Mouse (Mus musculus) ovary, postnatal 36 days (tissue): ENCODE results near the gene Cidec.

ENCODE experiments used
- DNase-seq: peaks from one replicate; pipeline ENCODE4 v3.0.0; 2022; ENCODE audit warnings: low spot score, mixed read lengths

Cidec gene

GRCm38 (mm10) chr6:113444207-113444965, 8.8 kb upstream of the Cidec start:
- DNase-seq: no peak

GRCm38 (mm10) chr6:113443091-113443490, 7.5 kb upstream of the Cidec start:
- no peak for DNase-seq

DNA sequence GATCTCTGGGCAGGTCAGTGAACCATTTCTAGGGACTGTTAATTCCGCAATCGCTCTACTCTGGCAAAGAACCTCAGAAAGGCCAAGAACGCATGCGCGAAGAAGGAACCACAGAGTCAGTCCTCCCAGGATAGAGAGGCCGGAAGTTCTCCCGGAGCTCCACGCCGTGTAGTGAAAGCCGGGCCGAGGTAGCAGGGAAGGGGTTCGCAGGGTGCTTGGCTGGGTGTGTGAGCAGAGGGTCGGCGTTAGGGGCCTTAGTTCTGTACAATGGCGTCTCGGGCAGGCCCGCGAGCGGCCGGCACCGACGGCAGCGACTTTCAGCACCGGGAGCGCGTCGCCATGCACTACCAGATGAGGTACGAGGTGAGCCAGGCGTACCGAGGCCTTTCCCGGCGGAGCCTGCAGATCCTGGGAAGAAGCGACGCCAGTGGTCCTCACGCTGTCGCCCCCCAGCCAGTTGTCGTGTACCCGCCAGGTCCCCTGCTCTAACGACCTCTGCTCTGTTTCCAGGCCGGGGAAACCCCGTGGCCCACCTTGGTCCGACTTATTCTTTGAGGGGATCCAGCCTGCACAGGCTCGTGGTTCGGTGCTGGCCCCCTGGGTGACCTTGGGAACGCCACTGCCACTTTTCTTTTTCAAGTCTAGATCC, 7.0 kb upstream of the Cidec start, which contains the start of gene Jagn1:
Gene Jagn1, plus strand, starts transcription at position 128 of the 649 bp plus-strand sequence.
- DNase-seq: peak; percentile 90

DNA sequence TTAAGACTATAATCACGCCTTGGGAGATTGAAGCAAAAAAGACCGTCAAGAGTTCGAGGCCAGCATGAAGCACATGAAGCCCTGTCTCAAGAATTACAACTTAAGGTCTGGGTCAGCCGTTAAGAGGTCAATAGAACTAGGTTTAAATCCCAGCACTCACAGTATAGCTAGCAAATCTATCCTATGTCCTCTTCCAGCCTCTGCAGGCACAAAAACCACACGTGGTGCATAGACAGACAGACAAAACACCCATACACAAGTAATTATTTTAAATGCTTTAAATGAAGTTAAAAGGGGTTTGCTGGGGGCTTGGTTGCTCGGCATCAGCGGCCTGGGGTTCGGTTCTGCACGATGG, 6.5 kb upstream of the Cidec start:
- DNase-seq: no peak

DNA sequence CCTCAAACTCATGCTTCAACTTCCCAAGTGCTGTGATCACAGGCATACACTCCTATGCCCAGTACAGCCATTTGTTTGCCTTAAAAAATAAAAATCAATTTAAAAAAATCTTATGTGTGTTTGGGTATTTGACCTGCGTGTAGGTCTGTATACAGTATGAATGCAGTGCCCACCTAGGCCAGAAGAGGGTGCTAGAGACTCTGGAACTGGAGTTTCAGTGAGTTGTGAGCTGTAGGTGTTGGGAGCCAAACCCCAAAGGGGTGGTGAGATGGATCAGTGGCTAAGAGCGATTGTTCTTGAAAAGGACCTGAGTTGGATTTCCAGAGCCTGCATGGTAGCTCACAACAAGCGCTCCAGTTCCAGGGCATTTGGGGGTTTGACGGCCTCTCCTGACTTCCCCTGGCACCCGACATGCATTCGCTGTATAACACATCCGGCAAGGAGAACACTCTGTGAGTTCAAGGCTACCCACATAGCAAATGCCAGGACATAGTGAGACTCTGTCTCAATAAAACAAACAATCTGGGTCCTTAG, 5.7 kb upstream of the Cidec start:
- peak; percentile 66 for DNase-seq

DNA sequence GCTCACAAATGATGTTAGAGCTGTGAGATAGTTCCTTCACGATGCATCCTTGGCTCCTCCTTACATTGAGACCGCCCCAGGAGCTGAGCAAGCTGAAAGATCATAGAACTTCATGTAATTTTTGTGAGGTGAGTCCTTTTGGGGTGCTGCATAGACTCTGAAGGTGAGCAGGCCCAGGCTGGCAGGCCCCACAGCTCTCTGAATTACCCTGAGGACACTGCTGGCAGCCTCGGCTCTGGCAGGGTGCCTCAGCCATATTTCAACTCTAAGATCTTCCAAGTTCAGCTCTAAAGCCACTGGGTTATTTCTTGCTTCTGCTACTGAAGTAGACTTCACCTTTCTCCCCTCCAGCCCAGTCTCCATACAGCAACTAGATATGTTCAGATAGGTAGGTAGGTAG, 5.1 kb upstream of the Cidec start:
- no peak for DNase-seq

DNA sequence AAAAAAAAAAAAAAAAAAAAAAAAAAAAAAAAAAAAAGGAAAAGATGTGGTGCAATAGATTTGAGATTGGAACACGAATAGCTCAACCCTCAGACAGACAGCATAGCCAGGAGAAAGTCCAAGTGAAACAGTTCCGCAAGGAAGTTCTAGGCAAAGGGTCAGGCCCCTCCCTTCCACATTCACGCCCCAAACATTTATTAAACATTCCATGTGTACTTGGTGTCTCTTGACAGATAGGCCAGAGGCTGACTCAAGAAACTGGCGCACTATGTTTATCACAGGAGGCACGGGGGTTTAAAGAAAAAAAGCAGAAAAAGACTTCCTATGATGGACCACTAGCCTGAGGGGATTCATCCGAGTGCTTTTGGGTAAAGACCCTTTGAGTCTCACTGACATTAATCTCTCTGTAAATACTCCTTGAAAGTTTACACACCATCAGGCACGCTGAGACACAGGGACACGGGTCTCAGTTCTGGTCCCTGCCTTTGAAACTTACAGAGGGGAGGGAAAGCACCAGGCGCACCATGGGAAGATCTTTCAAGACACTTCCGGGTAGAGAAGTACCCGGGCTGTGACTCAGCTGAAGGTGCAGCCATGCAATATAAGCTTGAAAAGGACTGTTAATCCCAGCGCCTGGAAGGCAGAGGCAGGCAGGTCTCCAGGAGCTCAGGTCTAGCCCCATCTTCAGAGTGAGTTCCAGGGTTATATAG, 3.3 kb upstream of the Cidec start:
- no peak for DNase-seq

GRCm38 (mm10) chr6:113437135-113437534, 1.6 kb upstream of the Cidec start:
- no peak for DNase-seq

GRCm38 (mm10) chr6:113434691-113435090, 869 bp downstream of the Cidec start:
- no peak for DNase-seq

DNA sequence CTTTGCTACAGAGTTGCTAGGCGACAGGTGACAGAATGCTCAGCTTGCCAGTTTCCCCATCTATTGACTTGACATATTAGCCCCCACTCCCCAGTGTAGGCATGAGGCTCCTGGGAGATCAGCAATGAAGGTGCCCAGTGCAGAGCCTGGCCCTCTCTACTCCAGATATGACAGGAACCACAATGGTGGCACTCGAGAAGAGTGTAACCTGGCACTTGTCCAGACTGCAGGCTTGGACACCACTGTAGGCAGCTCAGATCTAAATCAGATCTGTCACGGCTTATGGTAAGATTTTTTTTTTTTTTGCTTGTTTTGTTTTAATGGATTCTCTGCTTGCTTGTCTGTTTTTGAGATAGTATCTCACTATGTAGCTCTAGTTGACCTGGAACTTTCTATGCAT, 1.9 kb downstream of the Cidec start:
- DNase-seq: no peak

GRCm38 (mm10) chr6:113431801-113432200, 3.8 kb downstream of the Cidec start:
- no peak for DNase-seq

DNA sequence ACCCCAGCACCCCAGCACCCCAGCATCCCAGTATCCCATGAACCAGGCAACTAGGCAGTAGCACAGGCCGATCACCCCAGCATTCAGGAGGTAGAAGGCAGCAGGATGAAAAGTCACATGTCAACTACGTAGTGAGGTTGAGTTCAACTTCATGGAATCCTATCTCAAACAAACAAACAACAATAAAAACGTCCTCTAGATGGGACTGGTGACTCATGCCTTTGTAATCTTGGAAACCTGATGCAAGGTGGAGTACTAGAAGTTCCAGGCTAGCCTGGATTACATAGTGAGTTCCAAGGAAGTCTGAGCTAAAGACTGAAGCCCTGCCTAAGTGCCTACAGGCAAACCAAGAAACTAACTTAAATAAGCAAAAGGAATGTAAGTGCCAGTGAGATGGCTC, 4.7 kb downstream of the Cidec start:
- no peak for DNase-seq

DNA sequence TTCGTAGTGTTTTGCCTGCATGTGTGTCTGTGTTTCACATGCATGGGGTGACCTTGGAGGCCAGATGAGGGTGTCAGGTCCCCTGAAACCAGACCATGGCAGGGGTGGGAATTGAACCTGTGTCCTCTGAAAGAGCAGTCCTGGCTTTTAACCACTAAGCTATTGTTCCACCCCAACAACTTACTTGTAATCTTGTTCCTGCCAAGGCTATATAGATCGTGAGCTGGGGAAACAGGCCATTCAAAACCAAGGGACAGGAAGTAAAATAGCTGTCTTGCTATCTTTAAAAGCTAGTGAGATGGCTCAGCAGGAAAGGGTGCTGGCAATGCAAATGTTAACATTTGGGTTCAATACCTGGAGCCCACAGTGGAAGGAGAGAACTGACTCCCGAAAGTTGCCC, 5.6 kb downstream of the Cidec start:
- DNase-seq: no peak

DNA sequence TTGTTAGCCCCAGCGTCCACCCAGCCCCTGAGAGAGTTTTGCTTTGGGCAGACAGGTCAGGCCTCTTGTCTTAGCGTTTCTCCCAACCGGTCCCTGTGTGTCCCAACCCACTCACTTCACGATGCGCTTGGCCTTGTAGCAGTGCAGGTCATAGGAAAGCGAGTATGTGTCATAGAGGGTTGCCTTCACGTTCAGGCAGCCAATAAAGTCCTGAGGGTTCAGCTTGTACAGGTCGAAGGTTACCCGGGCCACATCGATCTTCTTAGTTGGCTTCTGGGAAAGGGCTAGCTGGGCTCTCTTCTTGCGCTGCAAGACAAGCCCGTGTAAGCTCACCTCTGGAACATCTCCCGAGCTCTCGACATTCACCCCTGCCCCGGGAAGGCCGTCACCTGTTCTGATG, 7.6 kb downstream of the Cidec start:
- DNase-seq: no peak

DNA sequence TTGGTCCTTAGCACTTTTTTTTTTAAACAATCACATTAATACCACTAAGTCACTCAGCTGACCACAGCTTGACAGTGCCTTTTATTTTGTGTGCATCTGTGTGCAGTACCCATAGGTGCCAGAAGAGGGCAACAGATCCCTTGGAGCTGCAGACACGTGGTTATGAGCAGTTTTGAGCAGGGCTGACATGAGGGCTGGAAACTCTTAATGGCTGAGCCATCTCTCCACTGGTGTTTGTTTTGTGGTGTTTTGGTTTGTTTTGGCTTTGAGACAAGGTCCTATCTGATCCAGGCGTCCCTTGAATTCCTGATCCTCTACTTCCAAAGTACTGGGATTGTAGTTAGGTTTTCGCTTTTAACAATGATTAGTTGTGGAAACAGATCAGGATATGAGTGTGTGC, 8.2 kb downstream of the Cidec start:
- DNase-seq: no peak

DNA sequence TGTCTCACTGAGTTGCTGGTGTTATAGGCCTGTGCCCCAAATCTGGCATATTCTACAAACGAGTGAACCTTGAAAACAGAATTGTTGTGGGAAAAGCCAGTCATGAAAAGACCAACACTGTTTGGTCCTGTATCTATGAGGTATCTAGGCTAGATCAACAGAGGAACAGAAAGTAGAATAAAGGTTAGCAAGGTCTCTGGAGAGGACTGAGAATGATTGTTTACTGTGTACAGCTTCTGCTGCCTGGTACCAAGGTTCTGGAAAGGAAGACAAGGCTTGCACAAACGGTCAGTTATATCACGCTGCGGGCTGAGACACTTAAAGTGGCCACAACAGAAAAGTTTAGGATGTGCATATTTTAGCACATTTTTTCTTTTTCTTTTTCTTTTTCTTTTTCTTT, 8.9 kb downstream of the Cidec start:
- no peak for DNase-seq

DNA sequence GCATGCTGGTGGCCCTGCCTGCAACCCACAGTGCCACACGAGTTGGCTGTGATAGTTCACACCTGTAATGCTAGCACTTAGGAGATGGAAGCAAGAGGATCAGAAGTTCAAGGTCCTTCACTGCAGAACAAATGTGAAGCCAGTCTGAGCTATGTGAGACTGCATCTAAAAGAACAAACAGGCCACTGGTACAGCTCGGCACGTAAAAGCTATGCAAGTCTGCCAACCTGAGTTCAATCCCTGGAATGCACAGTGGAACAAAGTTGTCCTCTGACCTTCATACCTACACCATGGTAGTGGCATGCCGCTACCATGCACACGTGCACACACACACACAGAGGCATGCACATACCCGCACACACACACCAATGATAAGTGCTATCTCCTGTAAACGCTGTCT, 11.4 kb downstream of the Cidec start:
- DNase-seq: no peak

- no peak for DNase-seq
Observed at GRCm38 (mm10) chr6:113423000-113423399, 12.6 kb downstream of the Cidec start.

GRCm38 (mm10) chr6:113419199-113419587, 16.4 kb downstream of the Cidec start, which contains the start of gene Rpusd3:
Gene Rpusd3, minus strand, starts transcription at chr6:113419340.
- DNase-seq: peak; percentile 98

- DNase-seq: peak; percentile 43
Observed at GRCm38 (mm10) chr6:113418441-113419198, 16.9 kb downstream of the Cidec start.

- DNase-seq: no peak
Observed at GRCm38 (mm10) chr6:113416416-113416815, 19.1 kb downstream of the Cidec start.

DNA sequence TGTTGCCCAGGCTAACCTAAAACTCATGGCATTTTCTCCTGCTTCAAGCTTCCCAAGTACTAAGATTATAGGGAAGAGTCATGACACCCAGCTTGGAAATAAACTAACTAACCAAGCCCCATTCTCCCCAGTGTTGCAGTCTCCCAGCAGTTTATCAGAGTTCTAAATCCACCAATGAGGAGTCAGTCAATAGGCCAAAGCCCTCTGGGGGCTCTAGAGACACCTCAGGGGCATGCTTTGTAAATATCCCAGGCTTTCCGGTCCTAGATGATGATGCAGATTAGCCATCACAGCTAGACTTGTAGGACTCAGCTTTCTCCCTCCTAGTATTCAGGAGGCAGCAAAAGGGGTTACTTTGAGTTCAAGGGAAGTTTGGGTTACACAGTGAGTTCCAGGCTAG, 25.6 kb downstream of the Cidec start:
- DNase-seq: no peak
